Mouse (Mus musculus) embryo, embryonic 9.5 days (tissue): ENCODE data around the gene Acadl.

Experiments
- DNase-seq: peaks from one replicate; pipeline ENCODE4 v3.0.0-alpha.2; 2017; ENCODE audit errors: extremely low spot score

The Acadl gene

GRCm38 (mm10) chr1:66781027-66781426 lies 82.0 kb downstream of the Acadl start:
- no peak for DNase-seq
